Mouse (Mus musculus): ENCODE results near the gene Ppa1. TPM values are rescaled to one million over a fixed set of nuclear protein-coding genes. Genes with fewer than 3 reads are reported as not detected.

Ppa1 gene
- polyA plus RNA-seq, 1 experiment from 2014 or later = 213 TPM

- no peak overlapping the region for H3K4me3 ChIP-seq (ENCODE audit: low read depth, low read length)
Measured at GRCm38 (mm10) chr10:61720331-61720730, 72.0 kb downstream of the Ppa1 start.

GRCm38 (mm10) chr10:61722215-61722614, 73.9 kb downstream of the Ppa1 start:
- no peak overlapping the region for H3K4me3 ChIP-seq (ENCODE audit: low read depth, low read length)
- no peaks in the 10 kb centered on the region for H3K27me3 ChIP-seq (ENCODE audit: insufficient read depth, low read length)
- no peak overlapping the region for H3K9ac ChIP-seq
- no peaks in the 10 kb centered on the region for H3K36me3 ChIP-seq (ENCODE audit: insufficient read depth)
- no peak for TF ChIP-seq CTCF (IDR thresholded peaks at IDR 0.05; ENCODE audit: low read depth)
- no peak for DNase-seq
- H3K4me1 ChIP-seq (ENCODE audit: insufficient read depth) = no peaks in the 10 kb centered on the region
- WGBS = 60% methylated on average over 3 of the region's 3 CpGs
- no peak overlapping the region for H3K4me2 ChIP-seq
- no peaks in the 10 kb centered on the region for H3K9me3 ChIP-seq (ENCODE audit: low read depth, low read length)
- no peak overlapping the region for H3K27ac ChIP-seq (ENCODE audit: low read depth)
- no peak for ATAC-seq (ENCODE audit: insufficient read depth)

More at GRCm38 (mm10) chr10:61720331-61720730, 72.0 kb downstream of the Ppa1 start:
- DNase-seq (no peak), ATAC-seq (ENCODE audit: insufficient read depth) (no peak)
- Histone ChIP-seq H3K4me1 (ENCODE audit: insufficient read depth) (0 out of 2 replicates have a peak, but pooled peaks cover 3% of the 10 kb centered on the region), H3K27ac (ENCODE audit: low read depth) (no peak overlapping the region), H3K4me2 (no peak overlapping the region), H3K27me3 (ENCODE audit: insufficient read depth, low read length) (no peaks in the 10 kb centered on the region), H3K36me3 (ENCODE audit: insufficient read depth) (no peaks in the 10 kb centered on the region), H3K9ac (no peak overlapping the region), H3K9me3 (ENCODE audit: low read depth, low read length) (no peaks in the 10 kb centered on the region)
- WGBS = 82% methylated on average over 7 of the region's 7 CpGs
- TF ChIP-seq CTCF (IDR thresholded peaks at IDR 0.05; ENCODE audit: low read depth) = no peak

DNA sequence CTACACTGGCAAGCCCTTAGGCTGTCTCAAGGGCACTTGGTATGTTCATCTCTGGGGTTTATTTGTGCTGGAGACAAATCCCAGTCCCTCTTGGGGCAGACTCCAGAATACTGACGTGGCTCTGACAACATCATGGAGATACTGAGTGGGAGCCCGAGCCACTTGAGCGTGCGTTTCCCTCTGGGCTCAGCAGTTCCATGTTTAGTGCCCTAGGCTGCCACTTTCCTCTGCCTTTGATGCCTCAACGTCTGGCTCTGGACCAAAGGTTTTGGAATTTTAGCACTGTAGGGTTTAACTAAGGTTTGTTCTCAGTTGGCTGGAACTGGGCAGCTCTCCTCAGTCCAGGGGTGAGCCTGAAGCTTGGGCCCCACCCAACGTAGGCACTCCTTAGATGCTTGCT, 74.9 kb downstream of the Ppa1 start:
- no peak overlapping the region for H3K9ac ChIP-seq
- H3K4me3 ChIP-seq (ENCODE audit: low read depth, low read length) = no peak overlapping the region
- no peaks in the 10 kb centered on the region for H3K9me3 ChIP-seq (ENCODE audit: low read depth, low read length)
- H3K4me1 ChIP-seq (ENCODE audit: insufficient read depth) = no peaks in the 10 kb centered on the region
- H3K4me2 ChIP-seq = no peak overlapping the region
- ATAC-seq (ENCODE audit: insufficient read depth) (no peak), DNase-seq (no peak)
- WGBS = 73% methylated on average over 6 of the region's 6 CpGs
- H3K36me3 ChIP-seq (ENCODE audit: insufficient read depth) = no peaks in the 10 kb centered on the region
- no peaks in the 10 kb centered on the region for H3K27me3 ChIP-seq (ENCODE audit: insufficient read depth, low read length)
- no peak overlapping the region for H3K27ac ChIP-seq (ENCODE audit: low read depth)
- TF ChIP-seq CTCF (IDR thresholded peaks at IDR 0.05; ENCODE audit: low read depth) = no peak

Other genes starting within 250 kb of the Ppa1 start
- 0.08 TPM in 2 replicates for gene Nodal, start 230.6 kb upstream of the Ppa1 start, polyA plus RNA-seq (2014; fragmentation: Nextera tagmentation; extraction: Ambion mirVana)
- gene Eif4ebp2, start 195.9 kb upstream of the Ppa1 start, polyA plus RNA-seq (2014; fragmentation: Nextera tagmentation; extraction: Ambion mirVana) = 53.8 and 57.4 TPM in 2 replicates
- gene Lrrc20, start 172.8 kb upstream of the Ppa1 start, polyA plus RNA-seq (2014; fragmentation: Nextera tagmentation; extraction: Ambion mirVana) = 8.5 and 9.8 TPM in 2 replicates
- 0.05 and 0.09 TPM in 2 replicates for gene Npffr1, start 53.1 kb upstream of the Ppa1 start, polyA plus RNA-seq (2014; fragmentation: Nextera tagmentation; extraction: Ambion mirVana)
- 265 and 272 TPM in 2 replicates for gene Sar1a, start 31.7 kb downstream of the Ppa1 start, polyA plus RNA-seq (2014; fragmentation: Nextera tagmentation; extraction: Ambion mirVana)
- gene Tysnd1, start 47.0 kb downstream of the Ppa1 start, polyA plus RNA-seq (2014; fragmentation: Nextera tagmentation; extraction: Ambion mirVana) = 37.2 and 41.4 TPM in 2 replicates
- gene Aifm2, start 66.7 kb downstream of the Ppa1 start, polyA plus RNA-seq (2014; fragmentation: Nextera tagmentation; extraction: Ambion mirVana) = 11.5 and 12.1 TPM in 2 replicates
- gene H2afy2, start 135.6 kb downstream of the Ppa1 start, polyA plus RNA-seq (2014; fragmentation: Nextera tagmentation; extraction: Ambion mirVana) = 132 and 142 TPM in 2 replicates